Mouse (Mus musculus) kidney, adult 2 months (tissue): ENCODE measurements around the gene Zfc3h1. TPM values are rescaled to one million over a fixed set of nuclear protein-coding genes. Genes with fewer than 3 reads are reported as not detected.
A peak's percentile ranks its signal among the peaks of the same experiment; 100 is the strongest.

Source experiments
- DNase-seq: peaks from one replicate; pipeline ENCODE4 v3.0.0; 2021
- H3K27ac ChIP-seq: fragments of 200-500 bp; 2 replicates; pipeline ENCODE4 v1.5.1; 2012; ENCODE audit warnings: low read depth, low read length, control low read depth, inconsistent platforms; ENCODE audit not compliant: insufficient read depth
- H3K27me3 ChIP-seq: fragments of 200-500 bp; replicated peaks from 2 replicates; pipeline ENCODE4 v1.6.1; 2012; ENCODE audit warnings: mild to moderate bottlenecking, moderate library complexity, low read length, inconsistent platforms; ENCODE audit not compliant: control insufficient read depth, insufficient read depth
- H3K36me3 ChIP-seq: fragments of 200-500 bp; 2 replicates; pipeline ENCODE4 v1.6.1; 2012; ENCODE audit warnings: mild to moderate bottlenecking, moderate library complexity, low read length, inconsistent platforms; ENCODE audit not compliant: control insufficient read depth, insufficient read depth
- H3K4me1 ChIP-seq: fragments of 200-500 bp; 2 replicates; pipeline ENCODE4 v1.6.1; 2011; ENCODE audit warnings: low read length; ENCODE audit not compliant: control insufficient read depth, insufficient read depth
- H3K4me3 ChIP-seq: fragments of 200-500 bp; 2 replicates; pipeline ENCODE4 v1.5.1; 2011; ENCODE audit warnings: mild to moderate bottlenecking, low read depth, low read length, control low read depth; ENCODE audit not compliant: insufficient read depth
- CTCF ChIP-seq: fragments of 200-500 bp; conservative IDR thresholded peaks from 2 replicates; pipeline ENCODE4 v1.5.1; 2011; ENCODE audit warnings: low read depth, mild to moderate bottlenecking, control low read depth, low read length, moderate library complexity, mixed read lengths; ENCODE audit not compliant: insufficient read depth, insufficient read length
- POLR2A ChIP-seq: fragments of 200-500 bp; IDR thresholded peaks from one replicate; pipeline ENCODE4 v1.6.1; 2011; ENCODE audit warnings: low read depth, low read length, control low read depth
- WGBS: fragments of 180-500 bp; shearing (Covaris S2); methylation state at CpG from one replicate; pipeline ENCODE4 v1.1.7; 2018; 5-methylcytosine and 5-hydroxymethylcytosine counted together
- polyA plus RNA-seq: library from polyadenylated mRNA; depleted of rRNA; stranded (reverse); fragments of >200 nt; gene quantifications from 2 replicates; pipeline ENCODE4 v1.2.3, GENCODE M21; 2012; rRNA removed

The Zfc3h1 gene
- polyA plus RNA-seq = 15.5 and 18.4 TPM in 2 replicates

- H3K4me3 ChIP-seq = peak within 1 kb of the TSS; percentile 92
- H3K36me3 ChIP-seq = peaks cover 2% of the 10 kb centered on the region; the same call in 1 of the 2 replicates
- peak; percentile 56 for TF ChIP-seq POLR2A
- TF ChIP-seq CTCF = peak; percentile 63
- H3K27me3 ChIP-seq = no peaks in the 10 kb centered on the region
- H3K4me1 ChIP-seq = peaks cover 2% of the 10 kb centered on the region
- H3K27ac ChIP-seq = peak within 1 kb of the TSS; percentile 92
- peak; percentile 99 for DNase-seq
- under 1% methylated on average over 65 of the region's 65 CpGs for WGBS
These were observed at the start of gene Zfc3h1, which contains the start of gene Thap2 for GRCm38 (mm10) chr10:115384221-115385017. Zfc3h1 (plus strand) TSS chr10:115384959. Thap2 (minus strand) TSS chr10:115384443.

DNA sequence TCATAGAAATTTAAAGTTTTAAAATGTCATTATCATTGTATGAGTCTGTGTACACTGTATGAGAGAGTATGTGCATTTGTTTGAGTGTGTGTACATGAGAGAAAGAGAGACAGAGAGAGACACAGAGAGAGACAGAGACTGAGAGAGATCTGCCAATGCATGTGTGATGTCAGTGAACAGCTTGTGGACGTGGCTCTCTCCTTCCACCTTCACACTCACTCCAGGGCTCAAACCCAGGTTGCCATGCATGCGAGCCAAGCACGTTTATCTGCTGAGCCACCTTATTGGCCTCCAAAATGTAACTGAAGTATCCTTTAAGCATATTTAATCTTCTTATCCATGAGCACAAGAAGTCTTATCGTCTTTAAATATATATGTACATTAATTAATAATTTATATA, 47.9 kb upstream of the Zfc3h1 start:
- H3K27me3 ChIP-seq = no peaks in the 10 kb centered on the region
- no peak for DNase-seq
- 82% methylated on average over 4 of the region's 4 CpGs for WGBS
- TF ChIP-seq CTCF (no peak), POLR2A (no peak)
- H3K4me1 ChIP-seq = no peaks in the 10 kb centered on the region
- no peaks in the 10 kb centered on the region; the same call in 1 of the 2 replicates for H3K36me3 ChIP-seq
- H3K4me3 ChIP-seq = no peak overlapping the region
- H3K27ac ChIP-seq = no peak overlapping the region

GRCm38 (mm10) chr10:115339820-115340328, 44.9 kb upstream of the Zfc3h1 start:
- Histone ChIP-seq H3K4me1 (no peaks in the 10 kb centered on the region), H3K36me3 (no peaks in the 10 kb centered on the region; the same call in 1 of the 2 replicates), H3K4me3 (no peak overlapping the region), H3K27me3 (no peaks in the 10 kb centered on the region), H3K27ac (no peak overlapping the region)
- 94% methylated on average over 7 of the region's 7 CpGs for WGBS
- no peak for DNase-seq
- TF ChIP-seq CTCF (no peak), POLR2A (no peak)

DNA sequence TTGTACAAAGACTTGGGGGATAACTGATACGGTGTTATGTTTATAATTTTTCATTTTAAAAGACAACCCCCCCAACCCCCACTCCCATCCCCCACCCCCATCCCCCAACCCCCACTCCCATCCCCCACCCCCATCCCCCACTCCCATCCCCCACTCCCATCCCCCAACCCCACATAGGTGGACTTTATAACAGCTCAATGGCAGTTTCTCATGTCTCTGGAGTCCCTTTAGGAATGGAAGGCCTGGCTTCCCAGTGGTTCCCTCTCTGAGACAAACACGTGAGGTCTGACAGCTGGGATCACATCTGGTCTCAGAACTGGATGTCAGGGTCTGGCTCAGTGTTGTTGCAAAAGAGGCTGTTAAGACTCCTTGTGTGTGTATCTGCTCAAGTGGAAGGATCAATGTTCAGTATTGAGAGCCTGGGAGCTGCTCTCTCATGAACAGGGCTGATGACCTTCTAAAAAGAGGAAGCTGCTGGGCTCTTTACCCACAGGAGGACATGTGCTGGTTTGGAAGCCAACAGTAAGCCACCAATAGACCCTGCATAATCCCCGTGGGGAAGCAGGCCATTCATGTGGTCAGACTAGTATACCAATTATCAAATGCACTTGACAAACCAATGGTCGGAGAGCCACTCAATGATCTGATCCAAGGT, 41.9 kb upstream of the Zfc3h1 start:
- Histone ChIP-seq H3K27ac (no peak overlapping the region), H3K4me1 (no peaks in the 10 kb centered on the region), H3K4me3 (no peak overlapping the region), H3K27me3 (no peaks in the 10 kb centered on the region), H3K36me3 (no peaks in the 10 kb centered on the region; the same call in 1 of the 2 replicates)
- no peak for DNase-seq
- TF ChIP-seq CTCF (no peak), POLR2A (no peak)
- WGBS = 95% methylated on average over 4 of the region's 4 CpGs

DNA sequence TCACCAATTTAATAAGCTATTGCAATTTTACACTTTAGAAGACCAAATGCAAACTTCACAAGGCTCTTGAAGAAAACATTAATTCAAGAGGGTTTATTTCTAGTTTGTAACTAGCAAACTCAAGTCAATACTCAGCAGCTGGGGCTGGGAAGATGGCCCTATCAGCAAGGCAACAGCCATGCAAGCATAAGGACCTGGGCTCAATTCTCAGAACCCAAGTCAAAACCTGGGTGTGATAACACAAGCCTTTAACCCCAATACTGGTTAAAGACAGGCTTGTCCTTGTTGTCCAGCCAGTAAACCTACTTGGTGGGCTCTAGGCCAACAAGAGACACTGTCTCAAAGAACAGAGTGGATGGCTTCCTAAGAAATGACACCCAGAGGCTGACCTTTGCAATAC, 38.3 kb upstream of the Zfc3h1 start:
- Histone ChIP-seq H3K4me1 (peaks cover 17% of the 10 kb centered on the region; the same call in 1 of the 2 replicates), H3K27ac (no peak overlapping the region), H3K27me3 (no peaks in the 10 kb centered on the region), H3K4me3 (no peak overlapping the region), H3K36me3 (no peaks in the 10 kb centered on the region; the same call in 1 of the 2 replicates)
- no peak for DNase-seq
- TF ChIP-seq CTCF (no peak), POLR2A (no peak)

GRCm38 (mm10) chr10:115348131-115348530, 36.6 kb upstream of the Zfc3h1 start:
- TF ChIP-seq CTCF (no peak), POLR2A (no peak)
- peaks cover 17% of the 10 kb centered on the region; the same call in 1 of the 2 replicates for H3K4me1 ChIP-seq
- no peak overlapping the region for H3K4me3 ChIP-seq
- no peak for DNase-seq
- no peaks in the 10 kb centered on the region for H3K27me3 ChIP-seq
- H3K27ac ChIP-seq = no peak overlapping the region
- no peaks in the 10 kb centered on the region; the same call in 1 of the 2 replicates for H3K36me3 ChIP-seq
- WGBS = 73% methylated on average over 6 of the region's 6 CpGs

DNA sequence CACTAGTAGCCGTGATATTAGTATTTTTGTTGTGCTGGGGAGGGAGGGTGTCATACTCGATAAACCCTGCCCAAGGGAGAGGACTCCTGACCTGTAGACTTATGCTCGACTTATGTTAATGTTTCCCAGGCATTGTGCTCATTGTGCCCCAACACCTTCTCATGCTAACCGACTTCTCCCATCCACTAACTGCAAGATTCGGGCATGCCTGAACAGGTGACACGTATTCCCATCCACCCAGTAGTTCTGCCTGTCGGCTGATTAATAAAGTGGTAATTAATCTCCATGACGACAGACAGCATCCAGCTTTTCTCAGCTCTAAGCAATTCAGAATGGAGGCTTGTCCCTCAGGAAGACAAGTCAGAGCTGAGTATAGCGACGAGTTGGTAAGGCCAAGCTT, 35.7 kb upstream of the Zfc3h1 start:
- Histone ChIP-seq H3K36me3 (no peaks in the 10 kb centered on the region; the same call in 1 of the 2 replicates), H3K27me3 (no peaks in the 10 kb centered on the region), H3K27ac (peak overlapping the region; percentile 58), H3K4me1 (peaks cover 17% of the 10 kb centered on the region; the same call in 1 of the 2 replicates), H3K4me3 (no peak overlapping the region)
- WGBS = 50% methylated on average over 10 of the region's 10 CpGs
- TF ChIP-seq CTCF = no peak
- no peak for TF ChIP-seq POLR2A
- DNase-seq = peak; percentile 63
